Mouse (Mus musculus) limb, embryonic 15.5 days (tissue): ENCODE results near the gene Wipf2. TPM values are rescaled to one million over a fixed set of nuclear protein-coding genes. Genes with fewer than 3 reads are reported as not detected.

Experiments used
- ATAC-seq: fragments of 200-750 bp; cut with Nextera tagmentation; 2 replicates; pipeline ENCODE4 v1.8.0; 2017; ENCODE audit warnings: low read depth, moderate TSS enrichment; ENCODE audit not compliant: insufficient number of reproducible peaks, low FRiP score, low TSS enrichment
- H3K27ac ChIP-seq: fragments of 300-500 bp; sonication (generic); 2 replicates; pipeline ENCODE4 v1.5.1; 2015; ENCODE audit warnings: moderate library complexity, mild to moderate bottlenecking, inconsistent platforms
- H3K27me3 ChIP-seq: fragments of 300-500 bp; sonication (generic); 2 replicates; pipeline ENCODE4 v1.6.1; 2015; ENCODE audit warnings: inconsistent platforms
- H3K36me3 ChIP-seq: fragments of 300-500 bp; sonication (generic); 2 replicates; pipeline ENCODE4 v1.6.1; 2015; ENCODE audit warnings: inconsistent platforms
- H3K4me1 ChIP-seq: fragments of 300-500 bp; sonication (generic); 2 replicates; pipeline ENCODE4 v1.6.1; 2015; ENCODE audit warnings: inconsistent platforms
- H3K4me2 ChIP-seq: fragments of 300-500 bp; sonication (generic); 2 replicates; pipeline ENCODE4 v1.6.1; 2015; ENCODE audit warnings: mild to moderate bottlenecking, inconsistent platforms
- H3K4me3 ChIP-seq: fragments of 300-500 bp; sonication (generic); 2 replicates; pipeline ENCODE4 v1.5.1; 2015; ENCODE audit warnings: mild to moderate bottlenecking, inconsistent platforms
- H3K9ac ChIP-seq: fragments of 300-500 bp; sonication (generic); 2 replicates; pipeline ENCODE4 v1.6.1; 2015; ENCODE audit warnings: inconsistent platforms
- H3K9me3 ChIP-seq: fragments of 300-500 bp; sonication (generic); 2 replicates; pipeline ENCODE4 v1.6.1; 2016; ENCODE audit warnings: inconsistent platforms
- WGBS: fragments of 180-500 bp; shearing (Covaris S2); methylation state at CpG from one replicate; pipeline ENCODE4 v1.1.7; 2015; 5-methylcytosine and 5-hydroxymethylcytosine counted together
- polyA plus RNA-seq: library from polyadenylated mRNA; unstranded; fragments of >200 nt; fragmentation: Nextera tagmentation; extraction: Ambion mirVana; gene quantifications from 2 replicates; pipeline ENCODE4 v1.2.1, GENCODE M21; 2015

Wipf2 gene
- polyA plus RNA-seq, 1 experiment from 2014 or later = 4.2 TPM

- Histone ChIP-seq H3K27me3 (no peaks in the 10 kb centered on the region), H3K27ac (no peak overlapping the region), H3K9ac (peak overlapping the region; percentile 78; the same call in 1 of the 2 replicates), H3K9me3 (no peaks in the 10 kb centered on the region), H3K4me3 (peak overlapping the region; percentile 92), H3K36me3 (peaks cover 15% of the 10 kb centered on the region), H3K4me1 (peaks cover 37% of the 10 kb centered on the region), H3K4me2 (peak overlapping the region; percentile 98)
- ATAC-seq = no peak
- WGBS = 45% methylated on average over 11 of the region's 11 CpGs
Observed at GRCm38 (mm10) chr11:98837917-98838316, 25.5 kb upstream of the Wipf2 start.

DNA sequence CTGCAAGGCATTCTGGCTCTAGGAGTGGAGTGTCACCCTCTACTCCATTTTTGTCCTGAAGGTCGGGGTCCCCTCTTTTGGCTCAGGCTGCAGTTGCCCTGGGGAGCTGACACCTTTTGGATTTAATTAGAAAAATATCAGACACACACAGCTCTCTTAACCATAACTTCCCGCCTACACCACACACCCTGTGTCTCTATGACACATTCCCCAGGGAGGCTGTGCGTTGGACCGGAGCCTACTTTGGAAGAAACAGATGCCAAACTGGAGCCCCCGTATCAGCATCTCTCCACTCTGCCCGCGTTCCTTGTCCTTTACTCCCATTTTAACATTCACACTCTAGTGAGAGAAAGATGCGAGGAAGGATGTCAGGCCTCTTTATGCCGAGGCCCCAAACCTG, 24.9 kb upstream of the Wipf2 start:
- no peak overlapping the region for H3K27ac ChIP-seq
- no peaks in the 10 kb centered on the region for H3K9me3 ChIP-seq
- peaks cover 9% of the 10 kb centered on the region for H3K36me3 ChIP-seq
- no peak overlapping the region for H3K9ac ChIP-seq
- H3K27me3 ChIP-seq = no peaks in the 10 kb centered on the region
- peak overlapping the region; percentile 0; the same call in 1 of the 2 replicates for H3K4me3 ChIP-seq
- ATAC-seq = no peak
- H3K4me2 ChIP-seq = 0 out of 2 replicates have a peak overlapping the region, but pooled peaks have one; percentile 98
- 58% methylated on average over 9 of the region's 9 CpGs for WGBS
- H3K4me1 ChIP-seq = peaks cover 37% of the 10 kb centered on the region

GRCm38 (mm10) chr11:98839402-98839801, 24.0 kb upstream of the Wipf2 start:
- 43% methylated on average over 6 of the region's 6 CpGs for WGBS
- Histone ChIP-seq H3K4me3 (no peak overlapping the region), H3K27ac (no peak overlapping the region; the same call in 1 of the 2 replicates), H3K36me3 (peaks cover under 1% of the 10 kb centered on the region; the same call in 1 of the 2 replicates), H3K4me2 (0 out of 2 replicates have a peak overlapping the region, but pooled peaks have one; percentile 5), H3K27me3 (no peaks in the 10 kb centered on the region), H3K4me1 (peaks cover 37% of the 10 kb centered on the region), H3K9ac (no peak overlapping the region), H3K9me3 (no peaks in the 10 kb centered on the region)
- ATAC-seq = peak; percentile 37; the same call in 1 of the 2 replicates

DNA sequence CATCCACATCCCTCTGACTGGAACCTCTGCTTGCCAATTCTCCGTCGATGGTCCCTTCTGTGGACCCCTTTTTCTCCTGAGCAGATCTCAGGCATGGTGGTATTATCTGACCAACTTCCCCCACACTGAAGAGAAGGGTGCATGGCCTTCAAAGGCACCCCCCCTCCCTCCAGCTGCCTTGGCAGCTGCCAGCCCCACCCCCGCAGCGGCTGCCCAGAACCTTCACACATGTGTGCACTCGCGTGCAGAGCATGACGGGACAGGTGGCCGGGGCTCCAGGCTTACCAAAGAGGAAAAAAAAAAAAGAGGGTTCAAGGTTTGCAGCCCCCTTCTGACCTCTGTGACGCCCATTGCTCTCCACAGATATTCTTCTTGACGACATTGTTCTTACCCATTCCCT, 23.5 kb upstream of the Wipf2 start:
- Histone ChIP-seq H3K9me3 (no peaks in the 10 kb centered on the region), H3K9ac (no peak overlapping the region), H3K27me3 (no peaks in the 10 kb centered on the region), H3K4me1 (peaks cover 37% of the 10 kb centered on the region), H3K4me2 (no peak overlapping the region), H3K27ac (no peak overlapping the region; the same call in 1 of the 2 replicates), H3K36me3 (no peaks in the 10 kb centered on the region), H3K4me3 (no peak overlapping the region)
- ATAC-seq = no peak
- WGBS = 38% methylated on average over 10 of the region's 10 CpGs

DNA sequence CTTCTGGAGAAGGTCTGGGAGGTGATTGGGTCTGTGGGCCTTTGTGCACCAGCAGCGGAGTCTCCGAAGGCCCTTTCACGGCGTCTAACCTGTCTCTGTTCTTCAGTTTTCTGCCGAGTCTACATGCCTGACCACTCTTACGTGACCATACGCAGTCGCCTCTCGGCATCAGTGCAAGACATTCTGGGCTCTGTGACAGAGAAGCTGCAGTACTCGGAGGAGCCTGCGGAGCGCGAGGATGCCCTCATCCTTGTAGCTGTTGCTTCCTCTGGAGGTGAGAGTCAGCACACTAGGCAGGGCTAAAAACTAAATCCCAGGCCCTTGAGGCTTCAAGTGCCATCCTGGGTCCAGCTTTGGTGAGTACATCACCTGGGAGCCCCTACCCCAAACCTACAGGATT, 17.4 kb upstream of the Wipf2 start:
- no peaks in the 10 kb centered on the region for H3K27me3 ChIP-seq
- ATAC-seq = no peak
- no peak overlapping the region for H3K27ac ChIP-seq
- peaks cover 19% of the 10 kb centered on the region for H3K4me1 ChIP-seq
- 57% methylated on average over 13 of the region's 13 CpGs for WGBS
- H3K36me3 ChIP-seq = peaks cover 10% of the 10 kb centered on the region; the same call in 1 of the 2 replicates
- no peak overlapping the region for H3K4me2 ChIP-seq
- no peaks in the 10 kb centered on the region for H3K9me3 ChIP-seq
- no peak overlapping the region for H3K9ac ChIP-seq
- no peak overlapping the region for H3K4me3 ChIP-seq

- H3K27ac ChIP-seq = no peak overlapping the region
- no peak overlapping the region for H3K4me3 ChIP-seq
- H3K9me3 ChIP-seq = no peaks in the 10 kb centered on the region
- no peak for ATAC-seq
- H3K36me3 ChIP-seq = peaks cover 13% of the 10 kb centered on the region; the same call in 1 of the 2 replicates
- no peak overlapping the region for H3K9ac ChIP-seq
- H3K4me1 ChIP-seq = peaks cover 22% of the 10 kb centered on the region
- no peaks in the 10 kb centered on the region for H3K27me3 ChIP-seq
- WGBS = 52% methylated on average over 19 of the region's 19 CpGs
- H3K4me2 ChIP-seq = no peak overlapping the region
Observed at GRCm38 (mm10) chr11:98846865-98847604, 16.4 kb upstream of the Wipf2 start.

DNA sequence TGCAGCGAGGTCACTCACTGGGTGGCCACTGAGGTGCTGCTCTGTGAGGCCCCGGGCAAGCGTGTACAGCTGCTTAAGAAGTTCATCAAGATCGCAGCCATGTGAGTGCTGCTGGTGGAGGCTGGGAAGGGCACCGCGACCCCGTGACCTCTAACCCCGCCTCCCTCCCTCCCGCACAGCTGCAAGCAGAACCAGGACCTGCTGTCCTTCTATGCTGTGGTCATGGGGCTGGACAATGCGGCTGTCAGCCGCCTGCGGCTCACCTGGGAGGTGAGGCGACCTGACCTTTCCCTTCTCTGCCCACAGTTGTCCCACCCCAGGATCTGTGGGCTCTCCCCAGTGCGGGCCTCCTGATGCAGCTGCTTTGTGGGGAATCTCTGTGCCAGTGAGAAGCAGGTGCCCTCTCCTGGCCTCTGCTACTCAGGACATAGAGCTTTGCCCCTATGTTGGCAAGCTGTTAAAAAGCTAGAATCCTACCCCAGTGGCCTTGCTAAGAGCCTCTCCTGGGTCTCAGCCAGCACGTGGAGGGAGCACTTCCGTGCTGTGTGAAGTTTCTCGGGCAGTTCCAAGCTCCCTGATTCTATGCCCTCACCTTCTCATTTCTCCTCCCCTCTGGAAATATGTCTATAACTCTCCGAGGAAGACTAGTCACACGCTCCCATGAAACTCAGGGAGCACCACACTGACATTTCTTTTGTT, 14.1 kb upstream of the Wipf2 start:
- Histone ChIP-seq H3K27me3 (no peaks in the 10 kb centered on the region), H3K27ac (peak overlapping the region; percentile 17; the same call in 1 of the 2 replicates), H3K4me2 (no peak overlapping the region), H3K4me3 (no peak overlapping the region), H3K9me3 (no peaks in the 10 kb centered on the region), H3K36me3 (peaks cover 13% of the 10 kb centered on the region; the same call in 1 of the 2 replicates), H3K4me1 (peaks cover 40% of the 10 kb centered on the region), H3K9ac (no peak overlapping the region)
- WGBS = 20% methylated on average over 19 of the region's 19 CpGs
- peak; percentile 9; the same call in 1 of the 2 replicates for ATAC-seq

- no peak for ATAC-seq
Observed at GRCm38 (mm10) chr11:98850100-98851093, 13.0 kb upstream of the Wipf2 start.

DNA sequence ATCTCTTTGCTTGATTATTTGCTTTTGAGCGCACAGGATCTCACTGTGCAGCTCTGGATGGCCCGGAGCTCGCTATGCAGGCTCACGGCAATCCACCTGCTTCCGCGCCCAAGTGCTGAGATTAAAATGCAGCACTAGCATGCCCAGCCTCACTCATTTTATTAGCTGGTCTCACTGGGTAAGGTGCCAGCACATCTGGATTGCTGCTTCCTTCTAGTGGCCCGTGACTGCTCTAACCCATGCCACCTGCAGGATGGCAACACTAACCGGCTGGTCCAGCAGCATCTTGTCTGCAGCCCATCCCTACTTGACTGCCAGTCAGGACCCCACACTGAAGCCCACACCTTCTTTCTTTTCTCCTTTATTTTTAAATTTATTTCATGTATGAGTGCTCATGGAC, 9.3 kb upstream of the Wipf2 start:
- H3K36me3 ChIP-seq = peaks cover 4% of the 10 kb centered on the region; the same call in 1 of the 2 replicates
- WGBS = 67% methylated on average over 8 of the region's 8 CpGs
- no peak overlapping the region for H3K9ac ChIP-seq
- no peak overlapping the region for H3K4me3 ChIP-seq
- no peak for ATAC-seq
- peaks cover 37% of the 10 kb centered on the region for H3K4me1 ChIP-seq
- no peaks in the 10 kb centered on the region for H3K9me3 ChIP-seq
- H3K27me3 ChIP-seq = no peaks in the 10 kb centered on the region
- no peak overlapping the region for H3K27ac ChIP-seq
- no peak overlapping the region for H3K4me2 ChIP-seq

More at GRCm38 (mm10) chr11:98850100-98851093, 13.0 kb upstream of the Wipf2 start:
- Histone ChIP-seq H3K9ac (no peak overlapping the region), H3K27me3 (no peaks in the 10 kb centered on the region), H3K9me3 (no peaks in the 10 kb centered on the region), H3K4me3 (no peak overlapping the region), H3K4me2 (no peak overlapping the region), H3K36me3 (peaks cover 13% of the 10 kb centered on the region; the same call in 1 of the 2 replicates), H3K27ac (no peak overlapping the region), H3K4me1 (peaks cover 40% of the 10 kb centered on the region)
- 67% methylated on average over 26 of the region's 26 CpGs for WGBS

GRCm38 (mm10) chr11:98854659-98855058, 8.8 kb upstream of the Wipf2 start:
- Histone ChIP-seq H3K36me3 (peaks cover 4% of the 10 kb centered on the region; the same call in 1 of the 2 replicates), H3K4me3 (no peak overlapping the region)
- 70% methylated on average over 2 of the region's 2 CpGs for WGBS

More at GRCm38 (mm10) chr11:98854659-98855058, 8.8 kb upstream of the Wipf2 start:
- H3K9me3 ChIP-seq = no peaks in the 10 kb centered on the region
- H3K9ac ChIP-seq = no peak overlapping the region
- no peak overlapping the region for H3K4me2 ChIP-seq
- no peak for ATAC-seq
- no peak overlapping the region; the same call in 1 of the 2 replicates for H3K27ac ChIP-seq
- H3K27me3 ChIP-seq = no peaks in the 10 kb centered on the region
- H3K4me1 ChIP-seq = peaks cover 32% of the 10 kb centered on the region
